In genomic region chr8:83165235-83165930, GRCm38 (mm10) we compare ENCODE assay signal across 8 mouse cellular contexts. TPM values are rescaled to one million over a fixed set of nuclear protein-coding genes. Genes with fewer than 3 reads are reported as not detected.
DNase-seq lines count a peak whose midpoint lies in the region.

Gene Tbc1d9, plus strand, starts transcription at chr8:83165352.

- H3K27ac ChIP-seq in macrophage, result peak within 1 kb of the TSS; percentile 68

- H3K79me2 ChIP-seq in macrophage (ENCODE audit: inconsistent target), result peaks cover 43% of the 10 kb centered on the region

- 2% methylated on average over 63 of the region's 63 CpGs for WGBS in macrophage (ENCODE audit: missing documents)

- intact Hi-C loops in gastrocnemius, postnatal 36 days (cut with DNase I), result no loop called here

- H3K36me3 ChIP-seq in macrophage (ENCODE audit: inconsistent target), result no peaks in the 10 kb centered on the region

- H3K4me3 ChIP-seq in macrophage (ENCODE audit: inconsistent target), result peak within 1 kb of the TSS; percentile 60

- peak; percentile 66 for DNase-seq in adrenal gland, adult 8-10 months
- DNase-seq in embryo, embryonic 11 days, result peak; percentile 83
- DNase-seq in gastrocnemius, postnatal 36 days, result peak; percentile 32 to 56
- peak; percentile 8 for DNase-seq in induced T-regulatory cell, adult 2 months (ENCODE audit: low read depth)
- DNase-seq in left cerebral cortex, adult 9 months (ENCODE audit: low spot score in 2 of 2), result peak; percentile 37 to 71
- DNase-seq in retina, postnatal 7 days (ENCODE audit: low read depth, low spot score), result peak; percentile 71
- DNase-seq in urinary bladder, postnatal 25 days (ENCODE audit: low spot score), result peak; percentile 55

RNA-seq across cellular contexts. Expression of gene Tbc1d9, which starts in this region (rescaled TPM):
- total RNA-seq in adrenal gland, adult 8-10 months (2022), result 10 to 100 TPM; 10.1 to 24.2 (median 16.8) TPM
- under 1 TPM; 0.62 to 0.66 TPM for total RNA-seq in gastrocnemius, postnatal 36 days (2021)
- 10 to 100 TPM; 30.5 to 77.0 (median 60.9) TPM for total RNA-seq in macrophage (2018; cell fraction: chromatin; rRNA removed)
- total RNA-seq in macrophage (2018; cell fraction: cytosol; rRNA removed), result 10 to 100 TPM; 40.0 to 66.0 (median 47.5) TPM
- total RNA-seq in macrophage (2018; cell fraction: nucleus; rRNA removed), result 100 to 1,000 TPM in 2 of 26 experiments, 10 to 100 TPM in 24; 44.0 to 112 (median 68.3) TPM
- 25.9 to 34.3 TPM (median 30.4 TPM) in 3 replicates for polyA plus RNA-seq in macrophage (2018)

Comparison
In these comparisons a context has a peak if more than half of its experiments do, and no peak if none do; other contexts are left out.
1. Peak in every context shown above with its lines: DNase-seq, H3K4me3 ChIP-seq and H3K27ac ChIP-seq.
2. RNA of gene Tbc1d9 (total RNA-seq): 10.1 to 24.2 TPM in adrenal gland, adult 8-10 months; 0.62 to 0.66 TPM in gastrocnemius, postnatal 36 days; every median in the first group is over 4 times any median in the second.
3. Peak in DNase-seq in gastrocnemius, postnatal 36 days; RNA of the gene not detected or under 1 TPM.
4. DNase-seq: peak in every context shown above with its lines; median percentile 83 in embryo, embryonic 11 days; 71 in retina, postnatal 7 days; 66 in adrenal gland, adult 8-10 months; 55 in urinary bladder, postnatal 25 days; 54 in left cerebral cortex, adult 9 months; 44 in gastrocnemius, postnatal 36 days; 8 in induced T-regulatory cell, adult 2 months.